Mouse (Mus musculus): ENCODE data around the gene A530032D15Rik. TPM values are rescaled to one million over a fixed set of nuclear protein-coding genes. Genes with fewer than 3 reads are reported as not detected.
"Not testable (repeated sequence)": the region's sequence is repeated elsewhere in the genome, so short reads cannot be mapped to it uniquely, and the experiment has no call there.

Gene A530032D15Rik
- 0.31 TPM in 1 of 2 replicates, not detected in the other for polyA plus RNA-seq (2015; fragmentation: Nextera tagmentation; extraction: Ambion mirVana)

DNA sequence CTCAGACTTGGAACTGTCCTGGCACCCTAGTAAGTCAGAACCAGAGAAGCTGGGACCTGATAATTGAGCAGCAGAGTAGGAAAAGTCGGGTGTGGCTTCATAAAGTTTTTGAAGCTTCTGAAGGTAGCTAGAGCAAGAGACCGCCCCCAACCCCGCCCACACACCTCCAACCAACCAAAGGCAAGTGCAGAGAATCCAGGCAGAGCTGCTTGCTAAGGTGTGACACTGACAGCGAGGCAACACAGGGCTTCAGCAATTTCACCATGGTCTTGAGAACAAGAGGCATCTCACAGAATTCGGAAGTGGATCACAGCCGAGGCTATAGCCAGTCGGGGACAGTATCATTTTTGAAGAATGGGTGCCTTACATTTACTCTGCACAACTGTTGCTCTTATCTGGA is at the start of gene A530032D15Rik:
TSS of gene A530032D15Rik (minus strand) at position 101 of the 400 bp plus-strand sequence.
- H3K9me3 ChIP-seq (replicated peaks; ENCODE audit: control insufficient read depth, low read length); H3K4me3 ChIP-seq (replicated peaks; ENCODE audit: low read length); H3K27me3 ChIP-seq (ENCODE audit: control insufficient read depth, insufficient read depth, low read length); H3K9ac ChIP-seq (ENCODE audit: low read length); H3K4me2 ChIP-seq (ENCODE audit: low read depth, low read length); ATAC-seq (ENCODE audit: insufficient read depth, low FRiP score); H3K36me3 ChIP-seq (ENCODE audit: control insufficient read depth, insufficient read depth, low read length); H3K4me1 ChIP-seq (ENCODE audit: control insufficient read depth, insufficient read depth, low read length); H3K27ac ChIP-seq (ENCODE audit: low read length): not testable (repeated sequence)
- no CpG with 5 or more reads among the region's 7 CpGs for WGBS

DNA sequence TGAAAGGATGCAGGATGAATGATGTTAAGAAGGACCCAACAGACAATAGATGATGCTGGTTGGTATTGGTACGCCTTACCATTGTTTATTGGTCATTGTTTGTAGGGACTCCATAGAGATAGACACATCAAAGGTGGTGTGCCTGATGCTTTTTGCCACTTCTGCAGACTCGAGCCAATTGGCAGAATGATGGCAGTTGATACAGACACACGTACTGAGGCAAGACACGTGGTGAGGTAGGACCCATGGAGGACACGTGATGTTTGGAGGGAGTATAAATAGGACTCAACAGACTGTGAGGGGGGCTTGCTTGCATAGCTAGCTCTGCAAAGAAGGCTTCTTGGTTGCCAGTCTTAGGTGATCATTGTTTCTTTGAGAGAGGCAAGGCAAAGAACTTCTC is 45.5 kb upstream of the A530032D15Rik start:
- ATAC-seq (ENCODE audit: insufficient read depth, low FRiP score); H3K4me3 ChIP-seq (replicated peaks; ENCODE audit: low read length); H3K9ac ChIP-seq (ENCODE audit: low read length); H3K27ac ChIP-seq (ENCODE audit: low read length); H3K4me2 ChIP-seq (ENCODE audit: low read depth, low read length); H3K4me1 ChIP-seq (ENCODE audit: control insufficient read depth, insufficient read depth, low read length); H3K36me3 ChIP-seq (ENCODE audit: control insufficient read depth, insufficient read depth, low read length); H3K9me3 ChIP-seq (replicated peaks; ENCODE audit: control insufficient read depth, low read length); H3K27me3 ChIP-seq (ENCODE audit: control insufficient read depth, insufficient read depth, low read length): not testable (repeated sequence)
- 75% methylated on average over 4 of the region's 5 CpGs for WGBS

DNA sequence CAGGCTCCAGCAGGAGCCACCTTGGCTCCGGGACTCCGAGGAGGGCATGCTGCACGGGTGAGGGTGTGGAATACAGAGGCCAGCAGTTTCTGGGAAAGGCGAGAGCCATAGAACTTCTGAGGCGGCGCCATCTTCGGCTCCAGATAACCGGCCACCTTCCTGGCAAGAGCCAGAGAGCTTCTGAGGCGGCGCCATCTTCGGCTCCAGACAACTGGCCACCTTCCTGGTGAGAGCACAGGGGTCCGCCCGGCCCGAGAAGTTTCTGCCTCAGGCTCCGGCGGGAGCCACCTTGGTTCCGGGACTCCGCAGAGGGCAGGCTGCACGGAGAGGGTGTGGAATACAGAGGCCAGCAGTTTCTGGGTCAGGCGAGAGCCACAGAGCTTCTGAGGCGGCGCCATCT is 24.0 kb upstream of the A530032D15Rik start:
- not testable (repeated sequence) for H3K4me2 ChIP-seq (ENCODE audit: low read depth, low read length); H3K9me3 ChIP-seq (replicated peaks; ENCODE audit: control insufficient read depth, low read length); H3K27ac ChIP-seq (ENCODE audit: low read length); H3K9ac ChIP-seq (ENCODE audit: low read length); H3K27me3 ChIP-seq (ENCODE audit: control insufficient read depth, insufficient read depth, low read length); H3K4me3 ChIP-seq (replicated peaks; ENCODE audit: low read length); H3K4me1 ChIP-seq (ENCODE audit: control insufficient read depth, insufficient read depth, low read length); H3K36me3 ChIP-seq (ENCODE audit: control insufficient read depth, insufficient read depth, low read length); ATAC-seq (ENCODE audit: insufficient read depth, low FRiP score)
- WGBS, result 85% methylated on average over 20 of the region's 22 CpGs

DNA sequence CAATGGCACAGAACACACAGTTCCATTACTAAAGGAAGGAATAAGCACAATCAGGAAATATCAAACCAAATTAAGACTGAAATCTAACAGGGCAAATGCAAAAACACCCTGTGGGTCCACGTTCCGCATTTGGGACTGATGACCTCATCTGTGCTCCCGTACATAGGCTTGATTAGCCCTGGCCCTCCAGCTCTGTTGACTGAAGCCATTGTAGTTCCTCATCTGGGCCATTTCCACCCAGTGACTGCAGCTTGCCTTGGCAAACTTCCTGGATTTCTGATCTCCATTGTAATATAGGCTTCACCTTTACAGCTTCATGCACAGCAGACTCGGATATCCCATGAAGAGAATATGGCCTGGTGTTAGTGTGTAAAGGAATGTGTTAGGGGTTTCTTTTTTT is 12.2 kb upstream of the A530032D15Rik start:
- not testable (repeated sequence) for H3K27me3 ChIP-seq (ENCODE audit: control insufficient read depth, insufficient read depth, low read length); H3K4me3 ChIP-seq (replicated peaks; ENCODE audit: low read length); H3K9me3 ChIP-seq (replicated peaks; ENCODE audit: control insufficient read depth, low read length); H3K4me2 ChIP-seq (ENCODE audit: low read depth, low read length); H3K27ac ChIP-seq (ENCODE audit: low read length); H3K9ac ChIP-seq (ENCODE audit: low read length); H3K36me3 ChIP-seq (ENCODE audit: control insufficient read depth, insufficient read depth, low read length); H3K4me1 ChIP-seq (ENCODE audit: control insufficient read depth, insufficient read depth, low read length); ATAC-seq (ENCODE audit: insufficient read depth, low FRiP score)
- WGBS, result 89% methylated on average over 4 of the region's 4 CpGs

DNA sequence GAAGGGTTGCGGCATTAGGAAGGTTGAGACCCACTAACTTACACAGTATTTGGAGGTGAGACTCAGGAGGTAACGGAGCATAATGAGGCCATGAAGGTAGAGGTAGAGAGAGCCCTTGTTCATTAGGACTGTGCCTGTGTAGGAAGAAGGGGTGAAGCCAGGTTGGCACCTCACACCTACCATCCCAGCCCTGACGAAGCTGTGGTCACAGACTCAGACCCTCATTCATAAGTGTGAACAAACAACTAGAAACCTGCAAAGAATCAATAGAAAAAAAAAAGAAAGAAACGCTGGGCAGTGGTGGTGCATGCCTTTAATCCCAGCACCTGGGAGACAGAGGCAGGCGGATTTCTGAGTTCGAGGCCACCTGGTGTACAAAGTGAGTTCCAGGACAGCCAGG is 8.7 kb upstream of the A530032D15Rik start:
- not testable (repeated sequence) for H3K4me1 ChIP-seq (ENCODE audit: control insufficient read depth, insufficient read depth, low read length); H3K36me3 ChIP-seq (ENCODE audit: control insufficient read depth, insufficient read depth, low read length); H3K4me2 ChIP-seq (ENCODE audit: low read depth, low read length); H3K9me3 ChIP-seq (replicated peaks; ENCODE audit: control insufficient read depth, low read length); H3K4me3 ChIP-seq (replicated peaks; ENCODE audit: low read length); H3K9ac ChIP-seq (ENCODE audit: low read length); H3K27ac ChIP-seq (ENCODE audit: low read length); H3K27me3 ChIP-seq (ENCODE audit: control insufficient read depth, insufficient read depth, low read length); ATAC-seq (ENCODE audit: insufficient read depth, low FRiP score)
- 70% methylated on average over 5 of the region's 6 CpGs for WGBS

DNA sequence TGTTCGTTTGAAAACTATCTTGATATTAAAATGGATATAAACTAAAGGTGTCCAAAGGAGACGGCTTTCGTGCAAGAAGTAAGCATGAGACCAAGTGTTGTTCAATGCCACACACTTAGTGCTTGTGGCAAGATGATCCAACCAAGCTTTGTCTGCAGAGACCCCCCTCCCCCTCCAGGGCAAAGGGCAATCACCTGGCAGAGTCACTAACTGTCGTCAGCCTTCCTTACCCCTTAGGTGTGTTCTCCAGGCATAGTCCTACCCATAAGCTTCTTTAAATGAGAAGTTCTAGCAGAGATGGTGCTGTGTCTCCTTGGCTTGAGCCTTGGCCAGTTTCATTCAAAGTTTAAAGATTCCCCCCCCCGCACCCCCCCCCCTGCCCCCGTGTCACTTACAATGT is 7.9 kb upstream of the A530032D15Rik start:
- not testable (repeated sequence) for H3K27me3 ChIP-seq (ENCODE audit: control insufficient read depth, insufficient read depth, low read length); H3K4me2 ChIP-seq (ENCODE audit: low read depth, low read length); H3K36me3 ChIP-seq (ENCODE audit: control insufficient read depth, insufficient read depth, low read length); H3K9me3 ChIP-seq (replicated peaks; ENCODE audit: control insufficient read depth, low read length); H3K9ac ChIP-seq (ENCODE audit: low read length); H3K27ac ChIP-seq (ENCODE audit: low read length); H3K4me3 ChIP-seq (replicated peaks; ENCODE audit: low read length); H3K4me1 ChIP-seq (ENCODE audit: control insufficient read depth, insufficient read depth, low read length); ATAC-seq (ENCODE audit: insufficient read depth, low FRiP score)
- WGBS, result 48% methylated on average over 4 of the region's 6 CpGs

DNA sequence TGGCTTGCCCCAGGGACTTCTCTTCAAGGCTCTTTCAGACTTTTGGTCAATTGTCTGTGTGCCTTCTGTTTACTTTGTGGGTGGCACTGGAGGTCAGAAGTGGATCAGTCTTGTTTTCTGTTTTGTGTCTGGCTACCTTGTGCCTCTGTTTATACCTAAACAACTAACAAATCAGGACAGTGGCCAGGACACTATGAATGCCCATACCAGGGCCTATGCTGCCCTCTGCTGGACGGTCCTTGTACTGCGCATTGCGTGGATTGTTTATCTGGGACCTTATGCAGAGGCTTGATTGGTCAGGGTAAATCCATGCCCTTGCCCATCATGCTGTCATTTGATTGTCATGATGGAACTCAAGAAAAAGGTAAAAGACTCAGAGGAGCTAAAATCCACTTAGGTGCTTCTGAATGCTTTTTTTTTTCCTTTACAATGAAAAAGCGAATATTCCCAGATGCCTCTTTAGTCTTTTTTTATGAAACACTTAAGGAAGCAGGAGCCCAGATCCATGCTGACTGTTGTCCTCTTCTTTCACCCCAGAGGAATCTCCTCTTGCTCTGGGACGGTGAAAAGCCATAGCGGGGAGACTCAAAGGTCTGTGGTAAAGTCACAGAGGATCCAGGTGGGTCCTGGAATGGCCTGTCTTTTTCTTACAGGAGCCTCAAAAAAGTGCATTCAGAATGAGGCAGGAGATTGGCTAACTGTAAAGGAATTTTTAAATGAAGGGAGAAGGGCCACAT is 5.2 kb upstream of the A530032D15Rik start:
- WGBS, result 49% methylated on average over 6 of the region's 6 CpGs
- not testable (repeated sequence) for H3K36me3 ChIP-seq (ENCODE audit: control insufficient read depth, insufficient read depth, low read length); H3K4me2 ChIP-seq (ENCODE audit: low read depth, low read length); H3K9me3 ChIP-seq (replicated peaks; ENCODE audit: control insufficient read depth, low read length); H3K4me3 ChIP-seq (replicated peaks; ENCODE audit: low read length); H3K4me1 ChIP-seq (ENCODE audit: control insufficient read depth, insufficient read depth, low read length); H3K9ac ChIP-seq (ENCODE audit: low read length); H3K27me3 ChIP-seq (ENCODE audit: control insufficient read depth, insufficient read depth, low read length); ATAC-seq (ENCODE audit: insufficient read depth, low FRiP score); H3K27ac ChIP-seq (ENCODE audit: low read length)

DNA sequence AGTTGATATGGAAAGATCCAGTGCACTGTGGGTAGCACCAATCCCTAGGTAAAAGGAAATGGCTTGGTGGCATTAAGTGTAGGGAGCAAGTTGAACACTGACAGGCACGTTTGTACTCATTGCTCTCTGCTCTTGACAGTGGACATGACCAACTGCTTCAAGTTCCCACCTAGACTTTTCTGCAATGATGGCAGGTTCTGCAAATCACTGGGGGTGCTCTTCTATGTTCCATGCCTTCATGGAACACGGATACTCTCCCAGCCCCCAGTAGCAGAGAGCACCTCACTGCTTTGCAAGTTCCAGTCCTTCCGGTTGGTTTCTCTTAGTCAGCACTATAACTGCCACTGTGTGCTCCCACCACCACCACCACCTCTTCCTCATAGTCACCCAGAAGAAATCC is 4.4 kb upstream of the A530032D15Rik start:
- not testable (repeated sequence) for H3K9ac ChIP-seq (ENCODE audit: low read length); H3K27me3 ChIP-seq (ENCODE audit: control insufficient read depth, insufficient read depth, low read length); H3K9me3 ChIP-seq (replicated peaks; ENCODE audit: control insufficient read depth, low read length); H3K4me3 ChIP-seq (replicated peaks; ENCODE audit: low read length); H3K36me3 ChIP-seq (ENCODE audit: control insufficient read depth, insufficient read depth, low read length); H3K27ac ChIP-seq (ENCODE audit: low read length); H3K4me1 ChIP-seq (ENCODE audit: control insufficient read depth, insufficient read depth, low read length); H3K4me2 ChIP-seq (ENCODE audit: low read depth, low read length)
- 0 out of 2 replicates have a peak, but pooled peaks have one; percentile 33 for ATAC-seq (ENCODE audit: insufficient read depth, low FRiP score)
- WGBS, result 74% methylated on average over 3 of the region's 3 CpGs

DNA sequence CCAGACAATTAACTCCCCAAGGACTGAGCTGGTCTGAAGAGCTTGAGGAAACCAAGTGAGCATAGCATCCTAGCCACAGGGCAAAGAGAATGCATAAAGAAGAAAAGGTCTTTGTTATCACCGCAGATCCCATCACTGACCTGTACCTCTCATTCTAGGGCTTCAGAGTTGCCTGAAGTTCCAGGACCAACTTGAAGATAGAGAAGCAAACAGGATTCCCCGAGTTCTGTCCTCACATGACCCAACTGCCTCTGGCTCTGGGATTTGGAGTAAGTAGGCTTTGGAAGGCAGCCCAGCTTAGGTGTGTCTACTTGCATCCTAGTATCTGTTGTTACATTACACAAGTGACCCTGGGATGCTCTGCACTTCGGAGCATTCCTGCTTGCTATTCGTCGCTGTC is 3.2 kb upstream of the A530032D15Rik start:
- H3K9ac ChIP-seq (ENCODE audit: low read length); H3K4me2 ChIP-seq (ENCODE audit: low read depth, low read length); H3K4me3 ChIP-seq (replicated peaks; ENCODE audit: low read length); H3K9me3 ChIP-seq (replicated peaks; ENCODE audit: control insufficient read depth, low read length); ATAC-seq (ENCODE audit: insufficient read depth, low FRiP score); H3K36me3 ChIP-seq (ENCODE audit: control insufficient read depth, insufficient read depth, low read length); H3K4me1 ChIP-seq (ENCODE audit: control insufficient read depth, insufficient read depth, low read length); H3K27me3 ChIP-seq (ENCODE audit: control insufficient read depth, insufficient read depth, low read length); H3K27ac ChIP-seq (ENCODE audit: low read length): not testable (repeated sequence)
- 67% methylated on average over 2 of the region's 5 CpGs for WGBS

Measured in stomach, embryonic 16.5 days (tissue).